Mouse (Mus musculus): ENCODE measurements at regions not wholly inside any gene's neighbourhood (a gene's known extent, or its start where the extent isn't known, plus 50 kb on each side); places are given as distances from the start of the nearest gene placed in this dataset.

DNA sequence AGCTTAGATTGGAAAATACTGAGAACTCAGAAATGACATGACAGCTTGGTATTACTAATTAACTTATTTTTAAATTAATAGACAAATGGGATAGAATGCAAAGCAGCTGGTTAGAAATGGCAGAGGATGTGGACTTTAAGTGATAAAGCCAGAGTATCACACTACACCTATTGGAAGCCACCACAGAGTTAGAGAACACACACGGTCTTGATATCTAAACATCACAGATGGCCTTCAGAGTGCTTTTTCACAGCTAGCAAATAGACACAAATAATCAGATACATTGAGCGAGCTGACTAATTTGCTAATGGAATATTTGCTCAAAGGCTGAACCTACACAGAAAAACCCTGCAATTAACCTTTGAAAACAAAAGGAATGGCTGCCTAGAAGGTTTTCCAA is 272.9 kb downstream of the Hdgfl1 start:
- no peak overlapping the region for H3K4me2 ChIP-seq (ENCODE audit: low read depth, low read length, severe bottlenecking)
- no peaks in the 10 kb centered on the region for H3K36me3 ChIP-seq (ENCODE audit: control insufficient read depth, insufficient read depth, low read length)
- no peaks in the 10 kb centered on the region for H3K27me3 ChIP-seq (ENCODE audit: control insufficient read depth, insufficient read depth, low read length)
- H3K9ac ChIP-seq (ENCODE audit: low read length), result no peak overlapping the region
- ATAC-seq (replicated peaks; ENCODE audit: low FRiP score) (no peak), DNase-seq (ENCODE audit: low spot score) (no peak)
- WGBS, result 72% methylated on average over 2 of the region's 2 CpGs
- H3K27ac ChIP-seq (ENCODE audit: low read depth, low read length), result no peak overlapping the region
- H3K4me3 ChIP-seq (ENCODE audit: low read depth, low read length), result no peak overlapping the region
- no peaks in the 10 kb centered on the region for H3K9me3 ChIP-seq (ENCODE audit: control insufficient read depth, low read length)
- no peaks in the 10 kb centered on the region for H3K4me1 ChIP-seq (replicated peaks; ENCODE audit: control insufficient read depth, insufficient read depth, low read length)

DNA sequence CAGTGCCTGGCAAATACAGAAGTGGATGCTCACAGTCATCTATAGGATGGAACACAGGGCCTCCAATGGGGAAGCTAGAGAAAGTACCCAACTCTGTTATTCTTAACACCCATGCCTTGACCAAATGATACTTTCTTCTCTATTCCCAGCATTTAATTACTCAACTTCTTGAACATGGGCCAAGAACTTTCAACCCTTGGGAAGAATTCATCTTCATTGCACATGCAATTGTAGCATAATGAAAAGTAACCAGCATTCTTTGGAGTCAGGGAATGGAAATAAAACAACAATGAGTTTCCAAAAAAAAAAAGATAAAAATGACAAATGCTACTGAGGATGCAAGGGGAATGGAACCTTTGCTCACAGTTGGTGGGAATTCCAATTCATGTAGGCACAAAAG is 274.1 kb downstream of the Hdgfl1 start:
- no peaks in the 10 kb centered on the region for H3K27me3 ChIP-seq (ENCODE audit: control insufficient read depth, insufficient read depth, low read length)
- no peak for ATAC-seq (replicated peaks; ENCODE audit: low FRiP score)

DNA sequence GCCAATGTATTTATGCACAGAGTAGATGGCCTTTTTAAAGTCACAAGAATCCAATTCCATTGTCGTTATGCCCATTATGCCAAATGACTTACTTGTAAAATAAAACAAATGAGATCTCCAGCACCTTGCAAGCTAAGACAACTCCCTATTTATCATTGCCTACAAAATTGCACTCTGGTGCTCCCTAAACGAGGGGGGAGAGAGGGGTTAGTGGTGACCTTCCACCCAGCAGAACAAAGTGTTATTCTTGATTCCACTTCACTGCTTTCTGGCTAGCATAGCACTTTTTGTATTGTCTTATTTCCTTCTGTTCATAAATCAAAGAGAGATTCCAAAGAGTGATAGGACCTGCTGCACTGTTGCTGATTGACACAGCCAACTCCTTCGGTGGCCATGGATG is 300.6 kb downstream of the Hdgfl1 start:
- H3K4me2 ChIP-seq (ENCODE audit: low read depth, low read length, severe bottlenecking), result no peak overlapping the region
- DNase-seq (ENCODE audit: low spot score) (no peak), ATAC-seq (replicated peaks; ENCODE audit: low FRiP score) (no peak)
- WGBS, result 66% methylated on average over 3 of the region's 3 CpGs
- H3K27me3 ChIP-seq (ENCODE audit: control insufficient read depth, insufficient read depth, low read length), result no peaks in the 10 kb centered on the region
- H3K4me1 ChIP-seq (replicated peaks; ENCODE audit: control insufficient read depth, insufficient read depth, low read length), result no peaks in the 10 kb centered on the region
- H3K4me3 ChIP-seq (ENCODE audit: low read depth, low read length), result no peak overlapping the region
- no peak overlapping the region for H3K27ac ChIP-seq (ENCODE audit: low read depth, low read length)
- no peak overlapping the region for H3K9ac ChIP-seq (ENCODE audit: low read length)
- no peaks in the 10 kb centered on the region for H3K9me3 ChIP-seq (ENCODE audit: control insufficient read depth, low read length)
- H3K36me3 ChIP-seq (ENCODE audit: control insufficient read depth, insufficient read depth, low read length), result no peaks in the 10 kb centered on the region

More for the DNA sequence above, 274.1 kb downstream of the Hdgfl1 start:
- no peak overlapping the region for H3K9ac ChIP-seq (ENCODE audit: low read length)
- no peak overlapping the region for H3K27ac ChIP-seq (ENCODE audit: low read depth, low read length)
- DNase-seq (ENCODE audit: low spot score), result no peak
- no peaks in the 10 kb centered on the region for H3K4me1 ChIP-seq (replicated peaks; ENCODE audit: control insufficient read depth, insufficient read depth, low read length)
- H3K4me3 ChIP-seq (ENCODE audit: low read depth, low read length), result no peak overlapping the region
- no peaks in the 10 kb centered on the region for H3K9me3 ChIP-seq (ENCODE audit: control insufficient read depth, low read length)
- H3K4me2 ChIP-seq (ENCODE audit: low read depth, low read length, severe bottlenecking), result no peak overlapping the region
- H3K36me3 ChIP-seq (ENCODE audit: control insufficient read depth, insufficient read depth, low read length), result no peaks in the 10 kb centered on the region

DNA sequence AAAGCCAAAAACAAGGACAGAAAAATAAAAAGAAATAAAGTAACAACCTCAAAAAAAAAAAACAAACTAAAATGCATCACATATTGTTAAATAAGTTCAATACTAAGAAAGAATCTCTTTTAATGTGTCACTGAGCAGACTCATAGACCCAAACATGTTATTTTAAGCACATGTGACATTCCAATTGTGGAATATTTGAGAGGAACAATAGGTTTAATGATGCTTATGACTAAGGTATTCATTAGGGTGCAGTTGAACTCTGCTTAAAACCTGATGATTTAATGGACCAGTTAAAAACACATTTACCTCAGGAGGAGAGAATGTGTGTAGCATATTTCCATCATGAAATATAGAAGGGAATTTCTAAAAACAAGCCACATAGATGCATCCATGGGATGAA is 302.4 kb downstream of the Hdgfl1 start:
- no peaks in the 10 kb centered on the region for H3K27me3 ChIP-seq (ENCODE audit: control insufficient read depth, insufficient read depth, low read length)
- no peak overlapping the region for H3K9ac ChIP-seq (ENCODE audit: low read length)
- H3K4me1 ChIP-seq (replicated peaks; ENCODE audit: control insufficient read depth, insufficient read depth, low read length), result no peaks in the 10 kb centered on the region
- H3K27ac ChIP-seq (ENCODE audit: low read depth, low read length), result no peak overlapping the region
- H3K4me3 ChIP-seq (ENCODE audit: low read depth, low read length), result no peak overlapping the region
- no peaks in the 10 kb centered on the region for H3K36me3 ChIP-seq (ENCODE audit: control insufficient read depth, insufficient read depth, low read length)
- DNase-seq (ENCODE audit: low spot score) (no peak), ATAC-seq (replicated peaks; ENCODE audit: low FRiP score) (no peak)
- H3K9me3 ChIP-seq (ENCODE audit: control insufficient read depth, low read length), result no peaks in the 10 kb centered on the region
- H3K4me2 ChIP-seq (ENCODE audit: low read depth, low read length, severe bottlenecking), result no peak overlapping the region

DNA sequence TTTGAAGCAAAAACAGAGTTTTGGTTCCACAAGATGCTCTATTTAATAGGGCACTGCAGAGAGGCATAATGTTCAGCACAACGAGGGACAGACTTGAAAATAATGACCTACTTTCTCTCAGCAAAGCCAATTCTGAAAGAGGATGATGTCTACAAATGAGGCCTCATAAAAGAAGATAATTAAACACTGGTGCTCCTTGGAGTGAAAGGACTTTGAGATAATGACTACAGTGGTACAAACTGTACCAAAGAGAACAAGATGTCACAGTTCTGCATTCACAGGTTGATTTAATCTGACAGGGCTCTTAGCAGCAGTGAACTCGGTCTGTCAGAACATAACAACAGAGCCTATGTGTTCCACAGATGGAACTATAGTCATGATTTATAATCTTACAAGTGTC is 305.4 kb downstream of the Hdgfl1 start:
- no peaks in the 10 kb centered on the region for H3K27me3 ChIP-seq (ENCODE audit: control insufficient read depth, insufficient read depth, low read length)
- H3K36me3 ChIP-seq (ENCODE audit: control insufficient read depth, insufficient read depth, low read length), result no peaks in the 10 kb centered on the region
- no peak for DNase-seq (ENCODE audit: low spot score)
- H3K4me1 ChIP-seq (replicated peaks; ENCODE audit: control insufficient read depth, insufficient read depth, low read length), result no peaks in the 10 kb centered on the region
- H3K9me3 ChIP-seq (ENCODE audit: control insufficient read depth, low read length), result no peaks in the 10 kb centered on the region
- no peak overlapping the region for H3K4me2 ChIP-seq (ENCODE audit: low read depth, low read length, severe bottlenecking)
- H3K4me3 ChIP-seq (ENCODE audit: low read depth, low read length), result no peak overlapping the region
- no peak for ATAC-seq (replicated peaks; ENCODE audit: low FRiP score)
- no peak overlapping the region for H3K9ac ChIP-seq (ENCODE audit: low read length)
- WGBS, result 47% methylated on average over 2 of the region's 2 CpGs
- no peak overlapping the region for H3K27ac ChIP-seq (ENCODE audit: low read depth, low read length)

DNA sequence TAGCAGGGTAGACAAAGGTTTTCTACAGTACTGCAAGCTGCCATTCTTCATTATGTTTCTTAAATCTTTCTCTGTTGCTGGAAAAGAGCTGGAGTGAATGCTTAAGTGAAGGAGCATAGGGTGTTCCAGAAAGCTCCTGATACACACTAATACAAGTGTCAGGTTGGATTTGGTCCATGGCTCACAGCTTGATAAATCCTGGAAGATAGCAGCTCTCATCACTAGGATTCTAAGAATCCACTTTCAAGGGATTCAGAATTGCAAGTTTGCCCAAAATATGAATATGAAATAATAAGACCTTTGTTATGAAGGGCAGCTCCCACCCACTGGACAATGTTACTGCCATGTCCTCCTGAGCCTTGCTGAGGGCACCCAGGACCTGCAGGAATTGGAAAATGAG is 305.9 kb downstream of the Hdgfl1 start:
- Histone ChIP-seq H3K9ac (ENCODE audit: low read length) (no peak overlapping the region), H3K27ac (ENCODE audit: low read depth, low read length) (no peak overlapping the region), H3K4me2 (ENCODE audit: low read depth, low read length, severe bottlenecking) (no peak overlapping the region), H3K4me1 (replicated peaks; ENCODE audit: control insufficient read depth, insufficient read depth, low read length) (no peaks in the 10 kb centered on the region), H3K27me3 (ENCODE audit: control insufficient read depth, insufficient read depth, low read length) (no peaks in the 10 kb centered on the region), H3K4me3 (ENCODE audit: low read depth, low read length) (no peak overlapping the region), H3K36me3 (ENCODE audit: control insufficient read depth, insufficient read depth, low read length) (no peaks in the 10 kb centered on the region), H3K9me3 (ENCODE audit: control insufficient read depth, low read length) (no peaks in the 10 kb centered on the region)
- DNase-seq (ENCODE audit: low spot score), result no peak
- no peak for ATAC-seq (replicated peaks; ENCODE audit: low FRiP score)

DNA sequence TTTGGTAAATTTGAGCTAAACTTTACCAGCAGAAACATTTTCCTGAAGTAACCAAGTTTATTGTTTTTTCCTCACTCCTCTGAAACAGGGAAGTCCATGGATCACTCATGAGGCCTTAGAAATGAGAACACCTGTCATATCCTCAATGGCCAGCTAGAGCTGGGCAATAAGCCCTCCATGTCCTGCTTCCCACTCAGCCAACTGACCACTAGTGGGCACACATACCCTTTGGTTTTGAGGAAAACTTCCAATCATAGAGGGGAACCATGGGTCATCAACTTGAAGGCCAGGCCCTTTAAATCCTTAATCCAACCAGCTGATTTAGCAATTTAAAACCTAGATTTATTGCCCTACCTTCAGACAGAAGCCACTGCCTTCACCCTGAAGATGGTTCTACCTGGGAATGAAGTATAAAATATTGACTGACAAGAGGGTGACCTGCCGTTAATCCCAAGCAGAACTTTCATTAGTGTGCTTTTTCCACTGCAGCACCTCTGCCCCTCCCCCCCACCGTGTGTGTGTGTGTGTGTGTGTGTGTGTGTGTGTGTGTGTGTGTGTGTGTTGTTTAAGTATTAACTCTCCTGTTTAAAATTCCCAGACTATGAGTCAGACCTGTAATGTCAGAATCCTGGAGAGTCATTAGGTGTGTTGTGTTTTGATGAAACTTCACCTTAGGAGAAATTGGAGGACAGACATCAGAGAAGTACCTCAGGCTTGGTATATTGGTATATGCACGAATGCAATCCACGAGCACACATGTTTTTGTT is 312.3 kb downstream of the Hdgfl1 start:
- Histone ChIP-seq H3K9ac (ENCODE audit: low read length) (no peak overlapping the region), H3K4me2 (ENCODE audit: low read depth, low read length, severe bottlenecking) (no peak overlapping the region), H3K4me3 (ENCODE audit: low read depth, low read length) (no peak overlapping the region), H3K27me3 (ENCODE audit: control insufficient read depth, insufficient read depth, low read length) (no peaks in the 10 kb centered on the region), H3K27ac (ENCODE audit: low read depth, low read length) (no peak overlapping the region), H3K4me1 (replicated peaks; ENCODE audit: control insufficient read depth, insufficient read depth, low read length) (no peaks in the 10 kb centered on the region), H3K9me3 (ENCODE audit: control insufficient read depth, low read length) (no peaks in the 10 kb centered on the region), H3K36me3 (ENCODE audit: control insufficient read depth, insufficient read depth, low read length) (no peaks in the 10 kb centered on the region)
- ATAC-seq (replicated peaks; ENCODE audit: low FRiP score) (no peak), DNase-seq (ENCODE audit: low spot score) (no peak)
- WGBS, result 87% methylated on average over 4 of the region's 4 CpGs

DNA sequence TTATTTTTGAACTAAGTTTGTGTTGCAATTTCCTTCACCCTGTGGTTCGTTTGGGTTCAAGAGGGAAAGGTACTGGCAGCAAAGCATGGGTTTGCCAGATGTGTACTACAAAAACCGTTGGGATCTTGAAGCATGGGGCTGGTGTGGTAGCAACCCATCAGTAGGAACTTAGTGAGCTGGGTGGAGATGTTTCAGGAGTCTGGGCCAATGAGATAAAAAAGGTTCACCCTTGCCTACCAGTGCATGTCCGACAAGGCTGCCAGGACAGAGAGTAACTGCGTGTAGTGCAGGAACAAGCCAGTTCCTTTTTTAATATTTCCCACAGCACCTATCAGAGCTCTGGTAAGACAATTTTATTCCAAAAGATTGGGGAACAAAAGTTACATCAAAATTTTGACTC is 343.3 kb downstream of the Hdgfl1 start:
- Histone ChIP-seq H3K36me3 (ENCODE audit: control insufficient read depth, insufficient read depth, low read length) (no peaks in the 10 kb centered on the region), H3K4me1 (replicated peaks; ENCODE audit: control insufficient read depth, insufficient read depth, low read length) (no peaks in the 10 kb centered on the region), H3K27ac (ENCODE audit: low read depth, low read length) (no peak overlapping the region), H3K9me3 (ENCODE audit: control insufficient read depth, low read length) (no peaks in the 10 kb centered on the region), H3K27me3 (ENCODE audit: control insufficient read depth, insufficient read depth, low read length) (no peaks in the 10 kb centered on the region), H3K4me2 (ENCODE audit: low read depth, low read length, severe bottlenecking) (no peak overlapping the region), H3K9ac (ENCODE audit: low read length) (no peak overlapping the region), H3K4me3 (ENCODE audit: low read depth, low read length) (no peak overlapping the region)
- ATAC-seq (replicated peaks; ENCODE audit: low FRiP score) (no peak), DNase-seq (ENCODE audit: low spot score) (no peak)
- WGBS, result 84% methylated on average over 4 of the region's 4 CpGs

DNA sequence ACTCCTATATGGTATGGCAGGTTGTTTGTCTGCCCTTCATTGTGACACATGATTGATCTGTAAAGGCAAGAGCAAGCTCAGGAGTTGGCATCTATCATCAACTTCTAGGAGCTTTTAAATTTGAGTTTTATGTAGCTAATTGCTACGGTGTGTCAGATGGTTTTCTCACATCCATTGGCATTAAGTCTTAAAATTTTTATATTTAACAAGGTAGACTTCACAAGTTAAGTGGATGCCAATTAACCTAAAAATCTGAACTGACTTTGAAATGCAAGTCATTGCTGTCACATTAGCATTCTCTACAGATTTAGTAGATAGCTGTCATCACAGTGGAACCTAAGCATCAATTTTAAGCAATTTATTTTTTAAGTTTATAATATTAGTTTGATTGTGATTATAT is 345.5 kb downstream of the Hdgfl1 start:
- Histone ChIP-seq H3K36me3 (ENCODE audit: control insufficient read depth, insufficient read depth, low read length) (no peaks in the 10 kb centered on the region), H3K9me3 (ENCODE audit: control insufficient read depth, low read length) (no peaks in the 10 kb centered on the region), H3K9ac (ENCODE audit: low read length) (no peak overlapping the region), H3K27ac (ENCODE audit: low read depth, low read length) (no peak overlapping the region), H3K4me3 (ENCODE audit: low read depth, low read length) (no peak overlapping the region), H3K27me3 (ENCODE audit: control insufficient read depth, insufficient read depth, low read length) (no peaks in the 10 kb centered on the region), H3K4me1 (replicated peaks; ENCODE audit: control insufficient read depth, insufficient read depth, low read length) (no peaks in the 10 kb centered on the region), H3K4me2 (ENCODE audit: low read depth, low read length, severe bottlenecking) (no peak overlapping the region)
- no peak for ATAC-seq (replicated peaks; ENCODE audit: low FRiP score)
- WGBS, result 95% methylated on average over 1 of the region's 1 CpGs
- no peak for DNase-seq (ENCODE audit: low spot score)

Measured in forebrain, embryonic 11.5 days (tissue).